Mouse (Mus musculus): ENCODE measurements around the gene Hoxc12. TPM values are rescaled to one million over a fixed set of nuclear protein-coding genes. Genes with fewer than 3 reads are reported as not detected.
A peak's percentile ranks its signal among the peaks of the same experiment; 100 is the strongest.

Hoxc12 gene
- polyA plus RNA-seq, 1 experiment from 2014 or later, result not detected

- no peak overlapping the region for H3K9ac ChIP-seq (ENCODE audit: low read depth, low read length)
- H3K4me1 ChIP-seq (ENCODE audit: control insufficient read depth, insufficient read depth, low read length), result no peaks in the 10 kb centered on the region
- peaks cover 94% of the 10 kb centered on the region for H3K27me3 ChIP-seq (ENCODE audit: control insufficient read depth, insufficient read depth, low read length)
- no peak for ATAC-seq (ENCODE audit: low FRiP score, low TSS enrichment)
- no peak overlapping the region for H3K4me2 ChIP-seq (replicated peaks; ENCODE audit: low read depth, low read length)
- H3K36me3 ChIP-seq (ENCODE audit: control insufficient read depth, insufficient read depth, low read length), result no peaks in the 10 kb centered on the region
- WGBS, result 2% methylated on average over 7 of the region's 7 CpGs
- no peak overlapping the region for H3K27ac ChIP-seq (ENCODE audit: low read depth, low read length)
- H3K4me3 ChIP-seq (ENCODE audit: low read length), result no peak overlapping the region
- H3K9me3 ChIP-seq (ENCODE audit: control insufficient read depth, low read length), result no peaks in the 10 kb centered on the region
These were observed 17.8 kb upstream of the Hoxc12 start for GRCm38 (mm10) chr15:102918611-102919265.

GRCm38 (mm10) chr15:102919336-102920180 is 17.0 kb upstream of the Hoxc12 start:
- no peak overlapping the region for H3K9ac ChIP-seq (ENCODE audit: low read depth, low read length)
- no peaks in the 10 kb centered on the region for H3K9me3 ChIP-seq (ENCODE audit: control insufficient read depth, low read length)
- no peaks in the 10 kb centered on the region for H3K36me3 ChIP-seq (ENCODE audit: control insufficient read depth, insufficient read depth, low read length)
- ATAC-seq (ENCODE audit: low FRiP score, low TSS enrichment), result no peak
- no peaks in the 10 kb centered on the region for H3K4me1 ChIP-seq (ENCODE audit: control insufficient read depth, insufficient read depth, low read length)
- H3K27me3 ChIP-seq (ENCODE audit: control insufficient read depth, insufficient read depth, low read length), result peaks cover 96% of the 10 kb centered on the region
- WGBS, result 3% methylated on average over 12 of the region's 12 CpGs
- no peak overlapping the region for H3K4me2 ChIP-seq (replicated peaks; ENCODE audit: low read depth, low read length)
- no peak overlapping the region for H3K4me3 ChIP-seq (ENCODE audit: low read length)
- H3K27ac ChIP-seq (ENCODE audit: low read depth, low read length), result no peak overlapping the region

- Histone ChIP-seq H3K4me1 (ENCODE audit: control insufficient read depth, insufficient read depth, low read length) (no peaks in the 10 kb centered on the region), H3K9me3 (ENCODE audit: control insufficient read depth, low read length) (no peaks in the 10 kb centered on the region), H3K36me3 (ENCODE audit: control insufficient read depth, insufficient read depth, low read length) (no peaks in the 10 kb centered on the region), H3K9ac (ENCODE audit: low read depth, low read length) (no peak overlapping the region), H3K27me3 (ENCODE audit: control insufficient read depth, insufficient read depth, low read length) (peaks cover 97% of the 10 kb centered on the region), H3K27ac (ENCODE audit: low read depth, low read length) (no peak overlapping the region), H3K4me2 (replicated peaks; ENCODE audit: low read depth, low read length) (peak overlapping the region; percentile 39), H3K4me3 (ENCODE audit: low read length) (peak overlapping the region; percentile 24)
- ATAC-seq (ENCODE audit: low FRiP score, low TSS enrichment), result peak; percentile 92
- WGBS, result 1% methylated on average over 18 of the region's 20 CpGs
These were observed 15.9 kb upstream of the Hoxc12 start for GRCm38 (mm10) chr15:102920619-102921018.

- H3K27ac ChIP-seq (ENCODE audit: low read depth, low read length), result no peak within 1 kb of the TSS
These were observed 15.2 kb upstream of the Hoxc12 start, which contains the start of gene Hoxc13 for GRCm38 (mm10) chr15:102921053-102922011. TSS of gene Hoxc13 (plus strand) at chr15:102921103.

GRCm38 (mm10) chr15:102922012-102922362 is 14.6 kb upstream of the Hoxc12 start:
- no peak overlapping the region for H3K27ac ChIP-seq (ENCODE audit: low read depth, low read length)
- H3K4me3 ChIP-seq (ENCODE audit: low read length), result peak overlapping the region; percentile 15; the same call in 1 of the 2 replicates
- H3K36me3 ChIP-seq (ENCODE audit: control insufficient read depth, insufficient read depth, low read length), result no peaks in the 10 kb centered on the region
- WGBS, result under 1% methylated on average over 24 of the region's 24 CpGs
- peak; percentile 45; the same call in 1 of the 2 replicates for ATAC-seq (ENCODE audit: low FRiP score, low TSS enrichment)
- H3K4me1 ChIP-seq (ENCODE audit: control insufficient read depth, insufficient read depth, low read length), result no peaks in the 10 kb centered on the region
- H3K9me3 ChIP-seq (ENCODE audit: control insufficient read depth, low read length), result no peaks in the 10 kb centered on the region
- H3K9ac ChIP-seq (ENCODE audit: low read depth, low read length), result no peak overlapping the region
- no peak overlapping the region for H3K4me2 ChIP-seq (replicated peaks; ENCODE audit: low read depth, low read length)
- H3K27me3 ChIP-seq (ENCODE audit: control insufficient read depth, insufficient read depth, low read length), result peaks cover 96% of the 10 kb centered on the region

More at GRCm38 (mm10) chr15:102921053-102922011, 15.2 kb upstream of the Hoxc12 start, which contains the start of gene Hoxc13:
- Histone ChIP-seq H3K9me3 (ENCODE audit: control insufficient read depth, low read length) (no peaks in the 10 kb centered on the region), H3K9ac (ENCODE audit: low read depth, low read length) (no peak within 1 kb of the TSS), H3K36me3 (ENCODE audit: control insufficient read depth, insufficient read depth, low read length) (no peaks in the 10 kb centered on the region), H3K4me3 (ENCODE audit: low read length) (peak within 1 kb of the TSS; percentile 24), H3K4me2 (replicated peaks; ENCODE audit: low read depth, low read length) (peak within 1 kb of the TSS; percentile 39), H3K4me1 (ENCODE audit: control insufficient read depth, insufficient read depth, low read length) (no peaks in the 10 kb centered on the region), H3K27me3 (ENCODE audit: control insufficient read depth, insufficient read depth, low read length) (peaks cover 97% of the 10 kb centered on the region)
- WGBS, result 1% methylated on average over 76 of the region's 88 CpGs
- ATAC-seq (ENCODE audit: low FRiP score, low TSS enrichment), result peak; percentile 62

- Histone ChIP-seq H3K27me3 (ENCODE audit: control insufficient read depth, insufficient read depth, low read length) (peaks cover 96% of the 10 kb centered on the region), H3K4me3 (ENCODE audit: low read length) (no peak overlapping the region), H3K4me2 (replicated peaks; ENCODE audit: low read depth, low read length) (no peak overlapping the region), H3K9ac (ENCODE audit: low read depth, low read length) (no peak overlapping the region), H3K9me3 (ENCODE audit: control insufficient read depth, low read length) (no peaks in the 10 kb centered on the region), H3K27ac (ENCODE audit: low read depth, low read length) (no peak overlapping the region), H3K4me1 (ENCODE audit: control insufficient read depth, insufficient read depth, low read length) (no peaks in the 10 kb centered on the region), H3K36me3 (ENCODE audit: control insufficient read depth, insufficient read depth, low read length) (no peaks in the 10 kb centered on the region)
- ATAC-seq (ENCODE audit: low FRiP score, low TSS enrichment), result no peak
- 7% methylated on average over 6 of the region's 6 CpGs for WGBS
These were observed 13.7 kb upstream of the Hoxc12 start for GRCm38 (mm10) chr15:102922636-102923500.

- no peak for ATAC-seq (ENCODE audit: low FRiP score, low TSS enrichment)
- Histone ChIP-seq H3K9me3 (ENCODE audit: control insufficient read depth, low read length) (no peaks in the 10 kb centered on the region), H3K27me3 (ENCODE audit: control insufficient read depth, insufficient read depth, low read length) (peaks cover 96% of the 10 kb centered on the region), H3K27ac (ENCODE audit: low read depth, low read length) (no peak overlapping the region), H3K9ac (ENCODE audit: low read depth, low read length) (no peak overlapping the region), H3K4me1 (ENCODE audit: control insufficient read depth, insufficient read depth, low read length) (no peaks in the 10 kb centered on the region), H3K4me2 (replicated peaks; ENCODE audit: low read depth, low read length) (no peak overlapping the region), H3K4me3 (ENCODE audit: low read length) (no peak overlapping the region), H3K36me3 (ENCODE audit: control insufficient read depth, insufficient read depth, low read length) (no peaks in the 10 kb centered on the region)
- WGBS, result under 1% methylated on average over 40 of the region's 40 CpGs
These were observed 9.4 kb upstream of the Hoxc12 start for GRCm38 (mm10) chr15:102927032-102927645.
